Mouse (Mus musculus) right cerebral cortex, adult 2 months (tissue): ENCODE measurements around the gene Muc2.
A peak's percentile ranks its signal among the peaks of the same experiment; 100 is the strongest.
"Not testable (repeated sequence)": the region's sequence is repeated elsewhere in the genome, so short reads cannot be mapped to it uniquely, and the experiment has no call there.

Experiments
- DNase-seq, 2 experiments: peaks; one replicate each; pipeline ENCODE4 v3.0.0; 2021 to 2022; ENCODE audit warnings: low spot score in 2 of 2

Muc2 gene

GRCm38 (mm10) chr7:141690040-141690439 lies at the start of gene Muc2:
Gene Muc2, plus strand, starts transcription at chr7:141690340.
- DNase-seq: no peak

DNA sequence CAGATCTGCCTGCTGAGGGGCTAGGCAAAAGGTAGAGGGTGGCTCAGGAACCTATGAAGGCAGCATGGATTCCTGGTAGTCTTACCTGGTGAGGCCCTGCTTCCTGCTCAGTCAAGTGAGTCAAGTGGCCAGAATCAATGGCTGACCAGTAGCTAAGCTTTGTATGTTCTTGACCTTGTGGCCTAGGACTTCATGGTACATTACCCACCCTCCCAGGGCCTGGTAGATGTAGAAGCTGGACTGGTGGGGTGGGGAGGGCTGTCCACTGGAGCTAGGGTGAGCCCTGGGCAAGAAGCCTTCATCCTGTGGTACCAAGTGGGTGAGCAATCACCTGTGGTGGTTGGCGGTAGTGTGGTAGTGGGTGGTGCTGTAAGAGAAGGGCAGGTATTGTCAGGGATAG lies 47.8 kb upstream of the Muc2 start:
- DNase-seq: no peak

DNA sequence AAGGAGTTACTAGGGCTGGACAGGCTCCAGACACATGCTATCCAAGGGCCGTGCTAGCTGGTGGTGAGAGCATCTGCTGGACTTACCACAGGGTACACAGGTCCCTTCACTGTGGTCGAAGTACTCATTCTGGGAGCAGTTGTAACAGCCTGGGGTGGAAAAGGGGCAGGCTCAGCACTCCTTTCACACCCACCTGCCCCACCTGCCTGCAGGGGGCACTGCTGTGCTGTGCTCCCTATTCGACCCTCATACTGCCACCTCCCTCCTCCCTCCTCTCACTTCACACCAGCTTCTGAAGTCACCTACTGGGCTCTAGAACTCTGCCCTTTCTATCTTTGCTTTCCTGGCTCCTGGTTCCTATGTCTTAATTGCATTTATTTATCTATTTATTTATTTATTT lies 47.0 kb upstream of the Muc2 start:
- DNase-seq: no peak

DNA sequence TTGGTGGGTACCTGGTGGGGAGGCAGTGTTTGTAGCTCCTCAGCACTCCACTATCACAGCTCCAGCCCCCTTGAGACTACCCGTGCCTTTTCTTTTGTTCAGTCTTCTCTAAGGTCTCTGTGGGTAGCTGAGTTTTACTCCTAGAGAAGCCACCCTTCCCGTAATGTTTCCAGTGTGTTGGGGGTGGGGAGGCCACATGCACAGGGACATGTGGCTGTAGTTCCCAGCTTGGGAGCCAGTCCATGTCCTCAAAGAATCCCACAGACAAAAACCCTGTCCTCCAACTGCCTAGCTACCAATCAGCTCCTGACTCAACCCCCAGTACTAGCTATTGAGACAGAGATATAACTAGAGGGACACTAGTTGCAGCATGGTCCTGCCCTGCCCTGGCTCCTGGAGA lies 43.1 kb upstream of the Muc2 start:
- no peak for DNase-seq

- DNase-seq: no peak
Measured at GRCm38 (mm10) chr7:141647815-141648214, 42.3 kb upstream of the Muc2 start.

GRCm38 (mm10) chr7:141652191-141652590 lies 37.9 kb upstream of the Muc2 start:
- DNase-seq: no peak

DNA sequence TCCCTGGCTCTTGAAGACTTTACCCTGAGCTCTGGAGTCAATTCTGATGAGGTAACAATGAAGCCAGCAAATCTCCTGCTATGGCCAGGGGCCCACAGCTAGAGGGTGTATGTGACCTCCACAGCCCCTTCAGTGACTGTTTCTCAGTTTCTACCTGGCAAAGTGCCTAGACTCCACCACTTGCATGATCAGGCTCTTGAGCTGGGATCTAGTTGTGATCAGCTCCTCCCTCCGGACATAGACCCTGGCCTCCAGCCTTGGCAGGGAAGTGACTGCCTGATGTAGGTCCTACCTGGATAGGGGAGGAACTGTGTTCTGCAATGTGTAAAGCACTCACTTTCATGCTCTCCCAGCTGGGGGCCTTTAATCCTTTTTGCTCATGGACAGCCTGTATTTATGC lies 29.8 kb upstream of the Muc2 start:
- DNase-seq: no peak

DNA sequence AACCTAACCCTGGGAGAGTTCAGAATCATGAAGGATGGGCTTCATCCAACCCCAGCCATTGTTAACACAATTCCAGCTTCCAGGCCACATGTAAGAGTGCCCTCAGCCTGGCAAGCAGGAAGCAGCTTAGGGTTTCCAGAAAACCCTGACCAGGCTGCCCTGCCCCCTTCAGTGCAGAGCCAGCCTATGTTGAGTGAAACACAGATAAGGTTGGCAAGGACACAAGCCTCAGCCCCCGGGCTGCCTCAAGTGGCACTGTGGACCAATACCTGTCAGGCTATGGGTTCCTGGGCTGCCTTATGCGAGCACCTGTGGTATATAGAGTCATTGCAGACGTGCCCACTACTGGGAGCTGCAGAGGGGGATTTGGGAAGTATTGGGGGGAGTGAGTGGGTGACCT lies 28.7 kb upstream of the Muc2 start:
- no peak for DNase-seq

GRCm38 (mm10) chr7:141662223-141662622 lies 27.9 kb upstream of the Muc2 start:
- no peak for DNase-seq

DNA sequence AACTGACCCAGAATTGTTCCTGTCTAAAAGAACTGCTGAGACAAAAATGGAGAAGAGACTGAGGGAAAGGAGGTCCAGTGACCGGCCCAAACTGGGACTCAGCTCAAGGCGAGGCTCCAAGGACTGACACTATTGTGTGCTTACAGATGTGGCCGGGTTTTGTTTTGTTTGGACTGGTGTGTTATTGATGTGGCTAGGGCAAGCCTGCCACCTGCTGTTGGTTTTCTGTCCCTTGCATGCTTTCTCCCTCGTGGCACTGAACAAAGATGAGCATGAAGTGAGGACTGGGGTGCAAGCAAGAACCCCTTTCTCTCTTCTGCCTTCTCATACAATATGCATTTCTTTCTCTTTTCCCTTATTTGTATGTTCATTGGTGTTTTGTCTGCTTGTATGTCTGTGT lies 23.9 kb upstream of the Muc2 start:
- DNase-seq: peak; percentile 65 to 66

DNA sequence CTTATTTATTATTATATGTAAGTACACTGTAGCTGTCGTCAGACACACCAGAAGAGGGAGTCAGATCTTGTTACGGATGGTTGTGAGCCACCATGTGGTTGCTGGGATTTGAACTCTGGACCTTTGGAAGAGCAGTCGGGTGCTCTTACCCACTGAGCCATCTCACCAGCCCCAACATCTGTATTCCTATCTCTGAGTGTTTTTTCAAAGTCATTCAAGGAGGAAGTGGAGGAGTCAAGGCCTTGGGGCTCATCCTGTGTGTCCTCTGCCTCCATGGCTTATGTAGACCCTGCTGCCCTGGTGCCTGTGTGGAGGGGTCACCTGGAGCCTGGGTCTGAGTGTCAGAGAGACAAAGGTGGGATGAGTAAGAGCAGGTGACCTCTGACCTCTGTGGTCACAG lies 21.0 kb upstream of the Muc2 start:
- not testable (repeated sequence) for DNase-seq

GRCm38 (mm10) chr7:141670999-141671398 lies 19.1 kb upstream of the Muc2 start:
- no peak for DNase-seq

GRCm38 (mm10) chr7:141671626-141672291 lies 18.4 kb upstream of the Muc2 start:
- no peak for DNase-seq

- DNase-seq: peak in 1 of 2 experiments; percentile 7
Measured at GRCm38 (mm10) chr7:141678922-141679321, 11.2 kb upstream of the Muc2 start.

- peak in 1 of 2 experiments; percentile 16 for DNase-seq
Measured at GRCm38 (mm10) chr7:141687330-141687729, 2.8 kb upstream of the Muc2 start.

GRCm38 (mm10) chr7:141693591-141694273 lies 3.6 kb downstream of the Muc2 start:
- DNase-seq: no peak

DNA sequence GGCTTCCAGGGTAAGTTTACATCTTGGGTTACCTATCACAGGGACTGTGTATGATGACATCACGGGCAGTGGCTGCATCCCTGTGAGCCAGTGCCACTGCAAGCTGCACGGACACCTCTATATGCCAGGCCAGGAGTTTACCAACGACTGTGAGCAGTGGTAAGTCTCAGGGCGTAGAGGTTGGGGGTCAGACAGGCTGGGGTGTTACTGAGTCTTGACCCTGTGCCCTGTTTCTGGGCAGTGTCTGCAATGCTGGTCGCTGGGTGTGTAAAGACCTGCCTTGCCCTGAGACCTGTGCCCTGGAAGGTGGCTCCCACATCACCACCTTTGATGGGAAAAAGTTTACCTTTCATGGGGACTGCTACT lies 4.1 kb downstream of the Muc2 start:
- no peak for DNase-seq

- DNase-seq: peak in 1 of 2 experiments; percentile 9
Measured at GRCm38 (mm10) chr7:141696538-141696937, 6.4 kb downstream of the Muc2 start.

- DNase-seq: no peak
Measured at GRCm38 (mm10) chr7:141699556-141700220, 9.5 kb downstream of the Muc2 start.

DNA sequence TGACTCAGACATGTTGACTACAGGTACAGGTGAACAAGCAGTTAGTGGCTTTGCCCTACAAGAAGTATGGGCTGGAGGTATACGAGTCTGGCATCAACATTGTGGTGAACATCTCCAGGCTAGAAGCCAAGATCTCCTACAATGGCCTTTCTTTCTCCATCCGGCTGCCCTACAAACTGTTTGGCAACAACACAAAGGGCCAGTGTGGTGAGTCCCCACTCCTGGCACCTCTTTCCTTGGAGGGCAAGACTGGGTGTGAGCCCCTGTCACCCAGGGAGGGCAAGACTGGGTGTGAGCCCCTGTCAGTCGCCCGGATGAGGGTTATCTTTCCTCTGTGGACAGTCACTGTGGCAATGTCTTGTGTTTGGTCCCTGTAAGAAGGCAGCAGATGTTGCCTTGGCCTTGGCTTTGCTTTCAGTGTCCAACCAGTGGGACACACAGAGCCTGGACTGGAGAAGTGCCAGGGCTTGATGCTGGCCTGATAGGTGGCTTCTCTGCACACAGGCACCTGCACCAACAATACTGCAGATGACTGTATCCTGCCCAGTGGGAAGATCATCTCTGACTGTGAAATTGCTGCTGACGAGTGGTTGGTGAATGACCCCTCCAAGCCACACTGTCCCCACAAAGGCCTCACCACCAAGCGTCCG lies 57.4 kb downstream of the Muc2 start:
- no peak for DNase-seq

- no peak for DNase-seq
Measured at GRCm38 (mm10) chr7:141752513-141752912, 62.4 kb downstream of the Muc2 start.

DNA sequence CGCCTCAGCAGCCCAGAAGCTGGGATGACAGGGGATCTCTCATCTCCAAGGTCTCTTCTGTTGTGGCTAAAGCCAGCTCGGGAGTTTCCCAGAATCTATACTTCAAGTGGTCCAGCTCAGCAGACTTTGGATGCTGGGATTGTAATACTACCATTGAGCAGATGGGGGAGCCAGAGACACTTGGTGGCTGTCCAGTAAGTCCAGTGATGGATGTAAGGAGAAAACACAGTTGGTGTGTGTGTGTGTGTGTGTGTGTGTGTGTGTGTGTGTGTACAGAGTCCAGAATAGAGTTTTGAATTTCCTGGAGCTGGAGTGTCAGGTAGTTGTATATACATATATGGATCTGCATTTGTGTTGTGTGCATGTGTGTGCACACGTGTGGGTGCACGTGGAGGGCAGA lies 65.7 kb downstream of the Muc2 start:
- DNase-seq: peak; percentile 89 to 92

GRCm38 (mm10) chr7:141758291-141758690 lies 68.2 kb downstream of the Muc2 start:
- DNase-seq: no peak
